Mouse (Mus musculus) cerebellum, adult 11 months (tissue): ENCODE data around the gene Taok3.

ENCODE experiments used
- DNase-seq: peaks from one replicate; pipeline ENCODE4 v3.0.0; 2022

Gene Taok3

GRCm38 (mm10) chr5:117118220-117118619 is 1.7 kb upstream of the Taok3 start:
- no peak for DNase-seq

- DNase-seq: no peak
These were observed 1.1 kb upstream of the Taok3 start for GRCm38 (mm10) chr5:117118850-117119249.

- no peak for DNase-seq
These were observed 849 bp downstream of the Taok3 start for GRCm38 (mm10) chr5:117120489-117121466.

GRCm38 (mm10) chr5:117121657-117122056 is 1.7 kb downstream of the Taok3 start:
- DNase-seq: no peak

GRCm38 (mm10) chr5:117123102-117123501 is 3.2 kb downstream of the Taok3 start:
- DNase-seq: no peak

- DNase-seq: no peak
These were observed 3.9 kb downstream of the Taok3 start for GRCm38 (mm10) chr5:117123840-117124239.

- no peak for DNase-seq
These were observed 5.8 kb downstream of the Taok3 start for GRCm38 (mm10) chr5:117125482-117126346.

GRCm38 (mm10) chr5:117127051-117127450 is 7.1 kb downstream of the Taok3 start:
- no peak for DNase-seq

GRCm38 (mm10) chr5:117130726-117131125 is 10.8 kb downstream of the Taok3 start:
- DNase-seq: no peak

- no peak for DNase-seq
These were observed 13.6 kb downstream of the Taok3 start for GRCm38 (mm10) chr5:117133446-117134065.

GRCm38 (mm10) chr5:117134066-117134888 is 14.3 kb downstream of the Taok3 start:
- DNase-seq: no peak

GRCm38 (mm10) chr5:117134889-117135456 is 15.0 kb downstream of the Taok3 start:
- no peak for DNase-seq

- DNase-seq: no peak
These were observed 15.9 kb downstream of the Taok3 start for GRCm38 (mm10) chr5:117135869-117136268.

GRCm38 (mm10) chr5:117136570-117136969 is 16.6 kb downstream of the Taok3 start:
- DNase-seq: no peak

GRCm38 (mm10) chr5:117137011-117137410 is 17.1 kb downstream of the Taok3 start:
- DNase-seq: no peak

- DNase-seq: no peak
These were observed 17.7 kb downstream of the Taok3 start for GRCm38 (mm10) chr5:117137594-117137993.

- DNase-seq: no peak
These were observed 18.5 kb downstream of the Taok3 start for GRCm38 (mm10) chr5:117138295-117138988.

GRCm38 (mm10) chr5:117139822-117140221 is 19.9 kb downstream of the Taok3 start:
- no peak for DNase-seq

- DNase-seq: no peak
These were observed 20.4 kb downstream of the Taok3 start for GRCm38 (mm10) chr5:117140374-117140773.

- DNase-seq: no peak
These were observed 23.8 kb downstream of the Taok3 start for GRCm38 (mm10) chr5:117143721-117144135.

GRCm38 (mm10) chr5:117146165-117146564 is 26.2 kb downstream of the Taok3 start:
- no peak for DNase-seq
